Mouse (Mus musculus): ENCODE data around the gene Pilra.

DNA sequence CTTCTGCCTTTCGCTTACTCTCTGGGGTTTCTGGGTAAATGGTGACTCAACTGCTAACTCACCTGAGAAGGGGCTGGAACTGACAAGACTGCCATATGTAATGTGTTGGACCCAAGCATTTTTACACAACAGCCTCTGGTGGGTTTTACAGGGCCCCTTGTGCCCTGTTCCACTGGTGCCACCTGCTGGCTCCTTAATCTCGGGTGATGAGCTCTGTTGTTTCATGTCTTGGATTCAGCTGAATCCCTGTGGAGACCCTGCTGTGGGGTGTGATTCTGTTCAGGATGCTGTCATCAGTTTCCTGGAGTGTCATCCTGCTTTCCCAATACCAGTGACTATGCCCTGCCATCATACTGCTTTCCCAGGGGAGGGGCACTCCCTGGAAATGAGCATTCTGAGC, 41.8 kb upstream of the Pilra start:
- no peak for TF ChIP-seq MAX (IDR thresholded peaks at IDR 0.05)
- TF ChIP-seq CTCF (IDR thresholded peaks at IDR 0.05; ENCODE audit: control insufficient read depth, insufficient read depth, insufficient read length), result no peak
- TF ChIP-seq USF1 (IDR thresholded peaks at IDR 0.05; ENCODE audit: low read depth), result no peak
- no peak for TF ChIP-seq MYOG (IDR thresholded peaks at IDR 0.05; ENCODE audit: control insufficient read depth, extremely low read depth, insufficient read length)
